Comparison of ENCODE assay signal across 8 mouse cellular contexts in the genomic region with DNA sequence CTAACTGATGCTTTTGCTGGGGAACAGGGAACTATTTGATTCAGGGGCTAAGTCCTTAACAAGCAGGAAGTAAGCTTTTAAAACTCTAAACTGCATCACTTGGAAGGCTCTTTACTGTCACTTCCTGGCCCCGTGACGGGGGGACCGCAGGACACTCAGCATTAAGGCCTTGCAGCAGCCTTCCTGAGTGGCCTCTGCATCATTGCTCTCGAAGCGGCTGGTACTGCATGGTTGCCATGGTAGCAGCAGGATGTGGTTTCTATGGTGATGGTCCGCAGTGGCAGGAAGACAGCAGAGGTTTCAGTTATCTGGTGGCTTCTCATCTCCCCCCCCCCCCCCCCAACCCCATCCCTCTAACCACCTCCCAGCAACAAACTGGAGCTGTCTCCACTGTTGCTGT.
DNase-seq lines count a peak whose midpoint lies in the region; ATAC-seq and TF ChIP-seq lines count a peak whose summit lies in the region.

No protein-coding gene starts in this region.

- H3K27ac ChIP-seq in hindbrain, postnatal 0 days, result peak overlapping the region; percentile 71
- H3K27ac ChIP-seq in midbrain, embryonic 10.5 days (replicated peaks), result peak overlapping the region; percentile 43
- peak overlapping the region; percentile 48; the same call in 1 of the 2 replicates for H3K27ac ChIP-seq in small intestine, adult 2 months (ENCODE audit: insufficient read depth, low read depth, low read length)

- WGBS in hindbrain, postnatal 0 days, result 7% methylated on average over 6 of the region's 6 CpGs
- 50% methylated on average over 6 of the region's 6 CpGs for WGBS in midbrain, embryonic 10.5 days
- WGBS in small intestine, adult 2 months, result 47% methylated on average over 6 of the region's 6 CpGs

- H3K9me3 ChIP-seq in hindbrain, postnatal 0 days (ENCODE audit: low read length), result no peaks in the 10 kb centered on the region
- no peaks in the 10 kb centered on the region for H3K9me3 ChIP-seq in midbrain, embryonic 10.5 days (replicated peaks)

- peak; percentile 83 for ATAC-seq in hindbrain, postnatal 0 days

- no peaks in the 10 kb centered on the region for H3K36me3 ChIP-seq in hindbrain, postnatal 0 days (ENCODE audit: insufficient read depth, low read length)
- H3K36me3 ChIP-seq in midbrain, embryonic 10.5 days, result peaks cover 6% of the 10 kb centered on the region
- peaks cover 13% of the 10 kb centered on the region; the same call in 1 of the 2 replicates for H3K36me3 ChIP-seq in small intestine, adult 2 months (ENCODE audit: control insufficient read depth, insufficient read depth, low read length)

- no peaks in the 10 kb centered on the region for H3K27me3 ChIP-seq in hindbrain, postnatal 0 days (ENCODE audit: insufficient read depth, low read length)
- H3K27me3 ChIP-seq in midbrain, embryonic 10.5 days (ENCODE audit: low read depth, poor library complexity, severe bottlenecking), result no peaks in the 10 kb centered on the region
- no peaks in the 10 kb centered on the region for H3K27me3 ChIP-seq in small intestine, adult 2 months (ENCODE audit: control insufficient read depth, insufficient read depth, low read length)

- DNase-seq in 416B (ENCODE audit: low read depth), result peak; percentile 77
- peak; percentile 64 for DNase-seq in brain, embryonic 18.5 days (ENCODE audit: low read depth, low spot score)
- DNase-seq in hindbrain, postnatal 0 days (ENCODE audit: low spot score), result peak; percentile 89
- peak; percentile 56 for DNase-seq in midbrain, embryonic 10.5 days (ENCODE audit: low spot score)
- DNase-seq in kidney, postnatal 36 days, result no peak
- DNase-seq in lung, postnatal 10 days, result no peak
- no peak for DNase-seq in adrenal gland, postnatal 36 days

- peaks cover 28% of the 10 kb centered on the region for H3K4me1 ChIP-seq in hindbrain, postnatal 0 days (ENCODE audit: insufficient read depth, low read length)
- peaks cover 41% of the 10 kb centered on the region for H3K4me1 ChIP-seq in midbrain, embryonic 10.5 days
- peaks cover 45% of the 10 kb centered on the region for H3K4me1 ChIP-seq in small intestine, adult 2 months (ENCODE audit: control insufficient read depth, insufficient read depth, insufficient read length, low read length)

- no peak overlapping the region for H3K4me3 ChIP-seq in hindbrain, postnatal 0 days (ENCODE audit: low read length)
- H3K4me3 ChIP-seq in midbrain, embryonic 10.5 days, result no peak overlapping the region; the same call in 1 of the 2 replicates
- H3K4me3 ChIP-seq in small intestine, adult 2 months (ENCODE audit: low read depth, low read length), result no peak overlapping the region

- TF ChIP-seq POLR2A in small intestine, adult 2 months (IDR thresholded peaks at IDR 0.05; ENCODE audit: low read depth, low read length), result no peak

- peak overlapping the region; percentile 26 for H3K4me2 ChIP-seq in hindbrain, postnatal 0 days (ENCODE audit: low read depth, low read length)

- H3K9ac ChIP-seq in hindbrain, postnatal 0 days (replicated peaks; ENCODE audit: low read length), result no peak overlapping the region

- TF ChIP-seq CTCF in hindbrain, postnatal 0 days (IDR thresholded peaks at IDR 0.05; ENCODE audit: low read depth), result no peak
- no peak for TF ChIP-seq CTCF in small intestine, adult 2 months (IDR thresholded peaks at IDR 0.05; ENCODE audit: extremely low read depth, insufficient read length, insufficient replicate concordance, low read depth, low read length)

Comparison
In these comparisons a context has a peak if more than half of its experiments do, and no peak if none do; other contexts are left out.
1. DNase-seq: peak in 416B (single experiment), brain, embryonic 18.5 days (single experiment), hindbrain, postnatal 0 days (single experiment) and midbrain, embryonic 10.5 days (single experiment); none in kidney, postnatal 36 days (0 of 2), lung, postnatal 10 days (single experiment) and adrenal gland, postnatal 36 days (0 of 2).
2. Peak in every context shown above with its lines, with median percentiles within 50 percentile points of each other: H3K27ac ChIP-seq.